Mouse (Mus musculus) kidney, embryonic 14.5 days (tissue): ENCODE data around the gene Treh. TPM values are rescaled to one million over a fixed set of nuclear protein-coding genes. Genes with fewer than 3 reads are reported as not detected.
A peak's percentile ranks its signal among the peaks of the same experiment; 100 is the strongest.

Experiments used
- ATAC-seq: fragments of 200-750 bp; cut with Nextera tagmentation; 2 replicates; pipeline ENCODE4 v1.8.0; 2017; ENCODE audit warnings: moderate number of reproducible peaks, mild to moderate bottlenecking, moderate TSS enrichment, moderate library complexity; ENCODE audit not compliant: low FRiP score, low TSS enrichment
- H3K27ac ChIP-seq: fragments of 300-500 bp; sonication (generic); 2 replicates; pipeline ENCODE4 v1.5.1; 2014; ENCODE audit warnings: low read depth, mild to moderate bottlenecking, low read length, moderate library complexity, mixed read lengths
- H3K27me3 ChIP-seq: fragments of 300-500 bp; sonication (generic); 2 replicates; pipeline ENCODE4 v1.6.1; 2014; ENCODE audit warnings: mild to moderate bottlenecking, low read length; ENCODE audit not compliant: control insufficient read depth, insufficient read depth
- H3K36me3 ChIP-seq: fragments of 300-500 bp; sonication (generic); 2 replicates; pipeline ENCODE4 v1.6.1; 2014; ENCODE audit warnings: low read length, mixed read lengths; ENCODE audit not compliant: control insufficient read depth, insufficient read depth
- H3K4me1 ChIP-seq: fragments of 300-500 bp; sonication (generic); 2 replicates; pipeline ENCODE4 v1.6.1; 2014; ENCODE audit warnings: low read length, mixed read lengths; ENCODE audit not compliant: control insufficient read depth, insufficient read depth
- H3K4me2 ChIP-seq: fragments of 300-500 bp; sonication (generic); replicated peaks from 2 replicates; pipeline ENCODE4 v1.6.1; 2014; ENCODE audit warnings: low read depth, mild to moderate bottlenecking, low read length
- H3K4me3 ChIP-seq: fragments of 300-500 bp; sonication (generic); 2 replicates; pipeline ENCODE4 v1.5.1; 2014; ENCODE audit warnings: mild to moderate bottlenecking, low read length
- H3K9ac ChIP-seq: fragments of 300-500 bp; sonication (generic); 2 replicates; pipeline ENCODE4 v1.6.1; 2014; ENCODE audit warnings: low read depth, mild to moderate bottlenecking, low read length, moderate library complexity
- H3K9me3 ChIP-seq: fragments of 300-500 bp; sonication (generic); 2 replicates; pipeline ENCODE4 v1.6.1; 2016; ENCODE audit warnings: low read length; ENCODE audit not compliant: control insufficient read depth
- WGBS: fragments of 180-500 bp; shearing (Covaris S2); extraction: QIAGEN DNeasy Blood & Tissue Kit; methylation state at CpG from one replicate; pipeline ENCODE4 v1.1.7; 2014; 5-methylcytosine and 5-hydroxymethylcytosine counted together
- polyA plus RNA-seq: library from polyadenylated mRNA; unstranded; fragments of >200 nt; fragmentation: Nextera tagmentation; extraction: Ambion mirVana; gene quantifications from 2 replicates; pipeline ENCODE4 v1.2.1, GENCODE M21; 2014

Gene Treh
- polyA plus RNA-seq, 1 experiment from 2014 or later: not detected

GRCm38 (mm10) chr9:44644186-44644585 is 28.8 kb upstream of the Treh start:
- H3K27me3 ChIP-seq: no peaks in the 10 kb centered on the region
- no peak for ATAC-seq
- no peak overlapping the region for H3K9ac ChIP-seq
- H3K9me3 ChIP-seq: no peaks in the 10 kb centered on the region
- WGBS: 89% methylated on average over 2 of the region's 2 CpGs
- H3K4me2 ChIP-seq: no peak overlapping the region
- H3K27ac ChIP-seq: no peak overlapping the region
- no peak overlapping the region for H3K4me3 ChIP-seq
- H3K36me3 ChIP-seq: peaks cover 3% of the 10 kb centered on the region; the same call in 1 of the 2 replicates
- no peaks in the 10 kb centered on the region for H3K4me1 ChIP-seq

GRCm38 (mm10) chr9:44645481-44645880 is 27.6 kb upstream of the Treh start:
- no peaks in the 10 kb centered on the region for H3K27me3 ChIP-seq
- H3K9me3 ChIP-seq: no peaks in the 10 kb centered on the region
- H3K4me3 ChIP-seq: no peak overlapping the region
- H3K27ac ChIP-seq: no peak overlapping the region
- peaks cover 3% of the 10 kb centered on the region; the same call in 1 of the 2 replicates for H3K36me3 ChIP-seq
- ATAC-seq: no peak
- no peak overlapping the region for H3K4me2 ChIP-seq
- no peaks in the 10 kb centered on the region for H3K4me1 ChIP-seq
- WGBS: 61% methylated on average over 5 of the region's 5 CpGs
- H3K9ac ChIP-seq: no peak overlapping the region

GRCm38 (mm10) chr9:44645924-44646323 is 27.1 kb upstream of the Treh start:
- no peak overlapping the region for H3K9ac ChIP-seq
- H3K4me3 ChIP-seq: no peak overlapping the region
- H3K4me2 ChIP-seq: no peak overlapping the region
- no peaks in the 10 kb centered on the region for H3K4me1 ChIP-seq
- H3K36me3 ChIP-seq: no peaks in the 10 kb centered on the region
- WGBS: 65% methylated on average over 15 of the region's 15 CpGs
- H3K27ac ChIP-seq: no peak overlapping the region
- H3K9me3 ChIP-seq: no peaks in the 10 kb centered on the region
- no peaks in the 10 kb centered on the region for H3K27me3 ChIP-seq
- no peak for ATAC-seq

GRCm38 (mm10) chr9:44646366-44646765 is 26.7 kb upstream of the Treh start:
- no peak overlapping the region for H3K4me2 ChIP-seq
- H3K4me1 ChIP-seq: no peaks in the 10 kb centered on the region
- H3K27ac ChIP-seq: no peak overlapping the region
- H3K4me3 ChIP-seq: no peak overlapping the region
- H3K36me3 ChIP-seq: no peaks in the 10 kb centered on the region
- WGBS: 92% methylated on average over 6 of the region's 6 CpGs
- no peaks in the 10 kb centered on the region for H3K9me3 ChIP-seq
- no peak overlapping the region for H3K9ac ChIP-seq
- no peaks in the 10 kb centered on the region for H3K27me3 ChIP-seq
- no peak for ATAC-seq

- H3K27ac ChIP-seq: no peak overlapping the region
- 95% methylated on average over 8 of the region's 8 CpGs for WGBS
- no peak for ATAC-seq
- no peak overlapping the region for H3K4me3 ChIP-seq
- H3K4me2 ChIP-seq: no peak overlapping the region
- H3K9ac ChIP-seq: no peak overlapping the region
- H3K27me3 ChIP-seq: no peaks in the 10 kb centered on the region
- H3K36me3 ChIP-seq: no peaks in the 10 kb centered on the region
- H3K4me1 ChIP-seq: no peaks in the 10 kb centered on the region
- H3K9me3 ChIP-seq: no peaks in the 10 kb centered on the region
Measured at GRCm38 (mm10) chr9:44647026-44647425, 26.0 kb upstream of the Treh start.

GRCm38 (mm10) chr9:44647656-44648055 is 25.4 kb upstream of the Treh start:
- no peak overlapping the region for H3K4me3 ChIP-seq
- H3K27me3 ChIP-seq: no peaks in the 10 kb centered on the region
- no peak for ATAC-seq
- H3K4me2 ChIP-seq: no peak overlapping the region
- H3K27ac ChIP-seq: no peak overlapping the region
- H3K9me3 ChIP-seq: no peaks in the 10 kb centered on the region
- no peak overlapping the region for H3K9ac ChIP-seq
- WGBS: 74% methylated on average over 4 of the region's 4 CpGs
- H3K36me3 ChIP-seq: no peaks in the 10 kb centered on the region
- no peaks in the 10 kb centered on the region for H3K4me1 ChIP-seq

- 75% methylated on average over 7 of the region's 7 CpGs for WGBS
Measured at GRCm38 (mm10) chr9:44648881-44649281, 24.2 kb upstream of the Treh start.

GRCm38 (mm10) chr9:44652027-44652426 is 21.0 kb upstream of the Treh start:
- H3K4me3 ChIP-seq: no peak overlapping the region
- H3K4me1 ChIP-seq: no peaks in the 10 kb centered on the region
- 12% methylated on average over 8 of the region's 8 CpGs for WGBS
- H3K36me3 ChIP-seq: no peaks in the 10 kb centered on the region
- ATAC-seq: peak; percentile 67
- no peak overlapping the region for H3K9ac ChIP-seq
- no peak overlapping the region for H3K4me2 ChIP-seq
- no peaks in the 10 kb centered on the region for H3K27me3 ChIP-seq
- H3K27ac ChIP-seq: no peak overlapping the region
- H3K9me3 ChIP-seq: no peaks in the 10 kb centered on the region

More at GRCm38 (mm10) chr9:44648881-44649281, 24.2 kb upstream of the Treh start:
- H3K9me3 ChIP-seq: no peaks in the 10 kb centered on the region
- H3K27ac ChIP-seq: no peak overlapping the region
- no peaks in the 10 kb centered on the region for H3K36me3 ChIP-seq
- H3K4me2 ChIP-seq: no peak overlapping the region
- ATAC-seq: no peak
- H3K4me1 ChIP-seq: no peaks in the 10 kb centered on the region
- H3K9ac ChIP-seq: no peak overlapping the region
- H3K4me3 ChIP-seq: no peak overlapping the region
- H3K27me3 ChIP-seq: no peaks in the 10 kb centered on the region

- 69% methylated on average over 4 of the region's 4 CpGs for WGBS
- no peak for ATAC-seq
Measured at GRCm38 (mm10) chr9:44653896-44654295, 19.1 kb upstream of the Treh start.

More at GRCm38 (mm10) chr9:44653896-44654295, 19.1 kb upstream of the Treh start:
- H3K4me3 ChIP-seq: no peak overlapping the region
- no peaks in the 10 kb centered on the region for H3K4me1 ChIP-seq
- no peak overlapping the region for H3K4me2 ChIP-seq
- no peak overlapping the region for H3K9ac ChIP-seq
- no peaks in the 10 kb centered on the region for H3K27me3 ChIP-seq
- no peak overlapping the region for H3K27ac ChIP-seq
- H3K36me3 ChIP-seq: no peaks in the 10 kb centered on the region
- no peaks in the 10 kb centered on the region for H3K9me3 ChIP-seq
